Mouse (Mus musculus) embryonic fibroblast, embryonic 13.5 days (primary cell): ENCODE measurements around the gene Nlk.

Source experiments
- CTCF ChIP-seq: IDR thresholded peaks from 2 replicates; pipeline ENCODE4 v1.5.1; 2011; ENCODE audit warnings: mild to moderate bottlenecking, control low read depth, low read length, moderate library complexity, borderline replicate concordance; ENCODE audit not compliant: insufficient read depth
- POLR2A ChIP-seq: IDR thresholded peaks from 2 replicates; pipeline ENCODE4 v1.6.1; 2011; ENCODE audit warnings: low read depth, mild to moderate bottlenecking, control low read depth, low read length, moderate library complexity

- TF ChIP-seq CTCF, result no peak
- no peak for TF ChIP-seq POLR2A
These were observed 141.1 kb downstream of the Nlk start for GRCm38 (mm10) chr11:78556070-78556469.
